Mouse (Mus musculus) macrophage (primary cell): ENCODE results near the gene Glul. TPM values are rescaled to one million over a fixed set of nuclear protein-coding genes. Genes with fewer than 3 reads are reported as not detected.
"Not testable (repeated sequence)": the region's sequence is repeated elsewhere in the genome, so short reads cannot be mapped to it uniquely, and the experiment has no call there.

ENCODE experiments used
- H3K27ac ChIP-seq: fragments of 350-480 bp; formaldehyde crosslinking; 2 replicates; pipeline ENCODE4 v1.9.0; 2021
- H3K36me3 ChIP-seq: fragments of 350-480 bp; formaldehyde crosslinking; 2 replicates; pipeline ENCODE4 v1.9.0; 2021; ENCODE audit errors: inconsistent target
- H3K4me3 ChIP-seq: fragments of 350-480 bp; formaldehyde crosslinking; 2 replicates; pipeline ENCODE4 v1.9.0; 2021; ENCODE audit errors: inconsistent target
- H3K79me2 ChIP-seq: fragments of 350-480 bp; formaldehyde crosslinking; 2 replicates; pipeline ENCODE4 v1.9.0; 2021; ENCODE audit errors: inconsistent target
- WGBS: methylation state at CpG from one replicate; pipeline ENCODE4 v1.1.7; 2026; ENCODE audit warnings: inconsistent platforms; ENCODE audit not compliant: missing documents; 5-methylcytosine and 5-hydroxymethylcytosine counted together
- polyA plus RNA-seq: library from polyadenylated mRNA; stranded (reverse); fragments of 250-400 nt; gene quantifications from 3 replicates; pipeline ENCODE4 v1.2.4, GENCODE M21; 2018; ENCODE audit warnings: inconsistent platforms
- total RNA-seq, 78 experiments: library from RNA; depleted of rRNA; stranded (reverse); fragments of 250-400 nt; gene quantifications; 1 replicate in 9 of 78; 2 replicates in 24 of 78; 3 replicates in 43 of 78; 4 replicates in 2 of 78; pipeline ENCODE4 v1.2.4; 2018; ENCODE audit warnings: inconsistent platforms in 56 of 78

The Glul gene
- total RNA-seq (2018; cell fraction: chromatin; rRNA removed): 100 to 1,000 TPM in 1 of 26 experiments, 10 to 100 TPM in 15, 1 to 10 TPM in 10; 3.3 to 106 (median 14.2) TPM
- total RNA-seq (2018; cell fraction: cytosol; rRNA removed): 100 to 1,000 TPM in 13 of 26 experiments, 10 to 100 TPM in 13; 37.7 to 278 (median 129) TPM
- total RNA-seq (2018; cell fraction: nucleus; rRNA removed): 100 to 1,000 TPM in 2 of 26 experiments, 10 to 100 TPM in 24; 13.0 to 134 (median 51.1) TPM
- polyA plus RNA-seq: 160 to 381 TPM (median 220 TPM) in 3 replicates

DNA sequence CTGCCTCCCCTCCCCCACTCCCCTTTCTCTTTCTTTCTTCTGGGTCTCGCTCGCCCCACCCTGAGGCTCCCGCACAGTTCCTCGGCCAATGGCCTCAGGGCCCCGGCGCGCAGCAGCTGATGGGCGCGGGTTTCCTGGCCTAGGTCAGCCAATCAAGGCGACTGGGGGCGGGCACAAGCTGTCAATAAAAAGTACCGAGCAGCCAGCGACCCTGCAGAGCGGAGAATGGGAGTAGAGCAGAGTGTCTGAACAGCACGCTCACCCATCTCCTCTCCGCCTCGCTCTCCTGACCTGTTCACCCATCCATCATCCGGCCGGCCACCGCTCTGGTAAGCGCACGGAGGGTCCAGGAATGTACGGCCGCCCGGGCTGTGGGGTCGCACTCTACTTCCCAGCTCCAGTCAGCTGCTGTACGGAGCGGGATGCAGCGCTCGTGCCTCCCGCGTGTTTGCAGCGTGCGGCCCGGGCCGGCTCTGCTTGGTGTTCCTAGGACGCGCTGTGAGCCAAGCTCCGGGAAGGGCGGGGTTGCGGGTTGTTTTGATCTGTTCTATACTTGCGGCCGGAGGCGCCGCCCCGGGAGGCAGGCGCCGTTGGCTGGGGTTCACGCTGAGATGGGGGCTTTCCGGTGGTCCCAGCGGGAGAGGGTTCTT is at the start of gene Glul, which contains the start of gene Teddm2:
TSS of gene Glul (plus strand) at position 214 of the 650 bp plus-strand sequence.
TSS of gene Teddm2 (minus strand) at position 498 of the 650 bp plus-strand sequence.
- under 1% methylated on average over 42 of the region's 51 CpGs for WGBS
- Histone ChIP-seq H3K79me2 (peaks cover 31% of the 10 kb centered on the region), H3K36me3 (peaks cover 23% of the 10 kb centered on the region), H3K4me3 (peak within 1 kb of the TSS; percentile 81), H3K27ac (peak within 1 kb of the TSS; percentile 62)

DNA sequence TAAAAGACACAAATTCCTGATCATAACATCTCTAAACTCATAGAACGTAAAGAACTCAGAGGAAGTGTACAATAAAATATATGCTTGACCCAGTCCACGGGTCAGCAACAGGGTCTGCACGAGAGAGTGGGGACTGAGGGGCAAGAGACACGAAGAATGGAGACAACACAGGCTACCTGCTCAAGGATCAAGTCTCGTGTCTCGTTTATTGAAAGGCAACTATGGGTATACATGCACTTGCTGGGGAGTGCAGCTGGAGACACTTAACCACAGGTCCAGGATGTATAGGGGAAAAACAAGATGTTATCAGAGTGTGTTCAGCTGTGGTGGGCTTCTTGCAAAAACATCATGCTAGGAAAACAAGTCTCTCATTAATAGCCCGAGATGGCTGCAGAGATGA is 47.0 kb upstream of the Glul start:
- H3K4me3 ChIP-seq, H3K27ac ChIP-seq, H3K36me3 ChIP-seq, H3K79me2 ChIP-seq: not testable (repeated sequence)
- WGBS: 38% methylated on average over 7 of the region's 7 CpGs

DNA sequence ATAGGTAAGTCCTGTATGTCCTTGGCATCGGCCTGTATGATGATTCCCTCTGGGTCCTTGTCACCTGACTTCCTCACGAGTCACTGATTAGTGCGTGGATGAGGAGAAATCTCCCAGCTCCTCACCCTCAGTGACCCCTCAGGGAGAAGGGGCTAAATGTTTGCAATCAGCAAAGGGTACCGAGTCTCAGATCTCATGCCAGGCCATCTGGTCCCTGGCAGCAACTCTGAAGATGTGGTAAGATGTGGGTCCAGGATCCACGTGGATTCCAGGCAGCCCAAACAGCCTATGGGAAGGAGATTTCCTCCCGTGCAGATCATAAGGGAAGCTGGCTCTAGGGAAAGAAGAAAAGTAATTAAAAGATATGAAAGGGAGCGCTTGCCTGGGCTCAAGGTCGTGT is 43.8 kb upstream of the Glul start:
- Histone ChIP-seq H3K79me2 (no peaks in the 10 kb centered on the region), H3K4me3 (no peak overlapping the region), H3K36me3 (no peaks in the 10 kb centered on the region), H3K27ac (no peak overlapping the region)
- WGBS: 88% methylated on average over 8 of the region's 8 CpGs

DNA sequence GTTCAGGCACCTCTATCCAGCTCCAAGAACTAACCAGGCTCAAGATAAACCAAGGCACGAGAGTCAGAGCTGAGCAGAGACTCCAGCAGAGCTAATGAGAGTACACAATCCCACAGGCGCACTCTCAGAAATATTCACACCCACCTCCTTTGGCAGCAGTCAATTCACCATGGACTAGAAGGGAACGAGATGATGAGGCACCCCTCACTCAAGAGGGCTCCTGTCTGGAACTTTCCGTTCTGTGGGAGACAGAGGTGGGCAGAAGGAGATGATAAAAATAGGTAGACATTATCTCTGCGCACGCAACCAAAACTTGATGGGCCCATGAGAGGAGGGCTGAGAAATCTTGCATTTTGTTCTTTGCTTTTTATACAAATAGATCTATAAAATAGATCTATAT is 25.7 kb upstream of the Glul start, which contains the start of gene Teddm1b:
TSS of gene Teddm1b (plus strand) at position 301 of the 400 bp plus-strand sequence.
- no peak within 1 kb of the TSS for H3K27ac ChIP-seq
- H3K4me3 ChIP-seq: no peak within 1 kb of the TSS
- no peaks in the 10 kb centered on the region for H3K79me2 ChIP-seq
- WGBS: 92% methylated on average over 6 of the region's 6 CpGs
- H3K36me3 ChIP-seq: no peaks in the 10 kb centered on the region

DNA sequence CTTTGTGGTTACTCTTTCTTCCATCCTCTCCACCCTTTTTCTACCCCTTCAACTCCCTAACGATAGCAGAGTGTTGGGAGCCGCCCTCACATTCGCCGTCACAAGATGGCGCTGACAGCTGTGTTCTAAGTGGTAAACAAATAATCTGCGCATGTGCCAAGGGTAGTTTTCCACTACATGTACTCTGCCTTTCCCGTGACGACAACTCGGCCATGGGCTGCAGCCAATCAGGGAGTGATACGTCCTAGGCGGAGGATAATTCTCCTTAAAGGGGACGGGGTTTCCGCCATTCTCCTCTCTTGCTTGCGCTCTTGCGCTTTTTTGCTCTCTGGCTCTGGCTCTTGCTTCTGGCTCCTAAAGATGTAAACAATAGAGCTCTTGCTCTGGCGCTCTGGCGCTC is 19.4 kb upstream of the Glul start:
- H3K27ac ChIP-seq, H3K4me3 ChIP-seq, H3K36me3 ChIP-seq, H3K79me2 ChIP-seq: not testable (repeated sequence)
- 95% methylated on average over 13 of the region's 17 CpGs for WGBS

DNA sequence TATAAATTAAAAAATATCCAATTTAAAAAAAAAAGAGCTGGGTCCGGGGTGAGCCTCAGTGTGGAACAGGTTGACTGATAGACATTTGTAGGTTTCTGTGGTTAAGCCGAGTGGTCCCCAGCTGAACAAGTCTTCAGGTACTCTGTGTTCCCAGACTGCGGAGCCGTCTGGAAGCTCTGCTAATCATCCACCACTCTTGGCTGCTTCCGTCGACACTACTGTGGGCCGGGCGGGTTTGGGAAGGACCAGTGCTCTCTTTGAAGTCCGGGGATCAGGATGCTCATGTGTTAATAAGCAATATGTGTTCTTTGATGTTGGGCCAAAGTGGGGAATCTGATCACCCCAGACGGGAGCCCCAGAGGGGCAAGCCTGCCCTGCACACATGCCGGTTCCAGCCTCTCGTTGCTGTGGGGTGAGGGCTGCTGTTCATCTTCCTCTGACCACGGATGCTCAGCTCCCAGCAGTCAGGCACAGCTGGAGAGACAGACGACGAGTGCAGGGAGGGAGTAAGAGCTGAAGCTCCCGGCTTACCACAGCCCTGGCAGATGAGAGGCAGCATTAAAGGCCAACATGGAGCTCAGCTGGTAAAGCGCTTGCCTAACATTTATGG is 13.6 kb upstream of the Glul start:
- WGBS: 92% methylated on average over 16 of the region's 17 CpGs
- Histone ChIP-seq H3K79me2 (no peaks in the 10 kb centered on the region), H3K36me3 (no peaks in the 10 kb centered on the region), H3K4me3 (no peak overlapping the region), H3K27ac (no peak overlapping the region)

DNA sequence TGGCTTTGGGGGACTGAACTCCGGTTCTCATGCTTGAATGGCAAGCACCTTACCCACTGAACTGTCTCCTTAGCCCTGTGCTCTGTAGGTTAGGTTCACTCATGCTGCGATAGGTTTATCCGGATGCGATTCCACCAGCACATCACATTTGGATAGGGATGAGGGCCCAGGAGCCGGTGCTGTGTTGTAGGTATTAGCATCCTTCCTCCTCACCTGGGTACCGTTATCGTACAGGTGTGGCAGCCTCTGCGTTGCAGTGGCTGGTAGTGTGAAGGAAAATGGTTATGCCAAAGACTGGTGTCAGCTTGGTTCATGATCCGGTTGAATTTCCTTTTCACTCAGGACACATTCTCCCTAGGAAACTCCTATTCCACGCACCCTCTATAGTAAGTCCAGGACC is 9.6 kb upstream of the Glul start:
- Histone ChIP-seq H3K4me3 (no peak overlapping the region), H3K79me2 (no peaks in the 10 kb centered on the region), H3K27ac (no peak overlapping the region), H3K36me3 (no peaks in the 10 kb centered on the region)
- WGBS: 98% methylated on average over 10 of the region's 10 CpGs

DNA sequence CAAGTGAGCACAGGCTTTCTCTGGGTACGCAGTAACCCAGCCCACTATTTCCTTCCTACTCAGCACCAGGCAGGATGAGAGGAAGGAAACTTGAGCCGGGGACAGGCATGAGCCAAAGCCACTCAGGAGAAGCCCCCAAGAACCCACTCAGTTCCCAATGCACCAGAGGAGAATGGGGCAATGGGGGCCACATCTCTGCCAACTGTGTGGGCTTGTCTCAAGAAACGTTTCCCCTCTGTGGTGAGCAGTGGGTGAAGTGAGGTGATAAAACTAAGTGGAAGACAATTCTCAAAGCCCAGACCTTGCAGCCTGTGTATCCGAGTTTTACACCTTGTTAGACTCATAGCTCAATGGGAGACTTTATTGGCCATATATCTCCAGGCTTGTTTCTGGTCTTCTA is 8.3 kb upstream of the Glul start, which contains the start of gene Teddm1a:
TSS of gene Teddm1a (plus strand) at position 301 of the 400 bp plus-strand sequence.
- no peaks in the 10 kb centered on the region for H3K36me3 ChIP-seq
- H3K4me3 ChIP-seq: no peak within 1 kb of the TSS
- H3K27ac ChIP-seq: no peak within 1 kb of the TSS
- 2% methylated on average over 4 of the region's 4 CpGs for WGBS
- H3K79me2 ChIP-seq: no peaks in the 10 kb centered on the region

DNA sequence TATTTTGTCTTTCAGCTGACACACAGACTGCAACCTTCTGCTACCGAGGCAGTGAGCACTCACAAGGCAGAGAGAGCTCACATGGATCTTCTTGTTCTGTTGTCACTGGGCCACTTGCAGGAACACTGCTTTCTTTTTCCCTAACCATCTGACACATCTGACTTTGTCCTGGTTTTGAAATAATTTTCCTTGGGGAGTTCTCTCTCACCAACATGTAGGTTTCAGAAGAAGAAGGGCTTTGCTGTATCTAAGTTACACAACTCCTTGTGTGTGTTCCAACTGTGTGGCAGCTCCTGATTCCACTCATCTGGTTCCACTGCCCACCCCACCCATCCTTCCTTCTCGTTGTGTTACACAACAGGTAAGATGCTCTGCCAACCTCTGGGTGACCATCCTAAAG is 6.0 kb upstream of the Glul start:
- H3K79me2 ChIP-seq: no peaks in the 10 kb centered on the region
- no peak overlapping the region for H3K27ac ChIP-seq
- 61% methylated on average over 2 of the region's 2 CpGs for WGBS
- H3K36me3 ChIP-seq: no peaks in the 10 kb centered on the region
- no peak overlapping the region for H3K4me3 ChIP-seq

DNA sequence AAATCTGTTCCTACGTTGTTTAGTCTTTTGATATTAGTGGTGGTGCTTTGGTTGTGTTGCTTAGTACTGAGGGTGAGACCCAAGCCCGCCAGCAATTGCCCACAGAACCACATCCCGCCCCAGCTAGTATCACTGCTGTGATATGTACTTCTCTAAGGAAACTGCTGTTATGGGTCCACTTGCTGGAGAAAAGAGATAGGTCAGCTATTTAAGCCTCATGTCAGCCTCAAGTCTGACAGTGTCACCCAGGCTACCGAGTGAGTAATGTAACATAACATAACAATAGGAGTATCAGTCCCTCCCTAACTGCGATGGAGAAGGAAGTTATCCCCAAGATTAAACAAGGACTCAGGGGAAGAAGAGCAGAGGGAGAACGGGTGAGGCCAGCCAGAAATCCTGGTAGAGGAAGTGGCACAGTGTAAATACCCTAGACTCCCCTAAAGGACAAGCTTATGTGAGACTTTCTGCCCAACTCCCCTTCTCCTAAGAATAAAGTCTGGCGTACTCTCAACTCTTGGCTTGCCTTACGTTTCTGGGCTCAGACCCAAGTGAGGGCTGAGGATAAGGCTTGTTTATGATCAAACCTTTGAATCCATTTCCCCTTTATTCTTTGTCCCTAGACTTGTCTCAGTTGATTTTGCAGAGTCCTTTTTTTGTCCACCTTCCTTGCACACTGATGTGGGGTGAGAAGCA is 5.4 kb upstream of the Glul start:
- Histone ChIP-seq H3K36me3 (no peaks in the 10 kb centered on the region), H3K4me3 (no peak overlapping the region), H3K27ac (no peak overlapping the region), H3K79me2 (no peaks in the 10 kb centered on the region)
- WGBS: 25% methylated on average over 8 of the region's 8 CpGs

DNA sequence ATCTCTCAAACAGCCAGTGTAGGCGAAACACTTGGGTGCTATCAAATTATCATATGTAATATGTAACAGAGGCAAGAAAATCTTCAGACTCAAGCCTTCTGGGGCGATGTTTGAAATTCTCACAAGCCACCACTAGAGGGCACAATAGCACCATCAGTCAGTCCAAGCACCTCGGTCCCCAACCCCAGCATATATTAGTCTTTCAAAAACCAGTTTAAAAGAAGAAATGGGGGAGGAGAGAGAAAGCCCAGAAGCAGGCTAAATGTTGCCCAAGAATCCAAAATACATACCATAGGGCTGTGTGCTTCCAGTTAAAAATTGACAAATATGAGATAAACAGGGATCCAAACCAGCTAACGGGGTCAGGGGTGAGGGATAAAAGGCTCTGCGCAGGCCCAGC is 4.8 kb upstream of the Glul start:
- Histone ChIP-seq H3K36me3 (no peaks in the 10 kb centered on the region), H3K4me3 (no peak overlapping the region), H3K27ac (no peak overlapping the region), H3K79me2 (no peaks in the 10 kb centered on the region)
- 39% methylated on average over 5 of the region's 5 CpGs for WGBS

DNA sequence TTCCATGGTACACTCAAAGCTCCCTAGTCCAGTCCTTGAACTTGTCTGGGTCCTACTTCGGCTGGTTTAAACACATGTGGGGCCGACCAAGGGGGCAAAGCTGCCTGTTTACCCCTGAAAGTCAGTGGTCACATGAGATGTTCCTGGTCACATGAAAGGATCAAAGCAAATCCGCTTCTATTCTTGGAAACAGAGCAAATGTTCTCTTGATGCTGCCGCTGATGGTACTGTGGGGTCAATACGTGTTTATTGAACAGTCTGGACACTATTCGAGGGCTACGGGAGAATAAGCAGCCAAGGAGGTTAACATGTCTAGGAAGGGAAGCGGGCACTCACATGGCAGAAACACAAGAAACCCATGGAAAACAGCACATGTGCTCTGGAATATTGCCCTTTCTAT is 2.5 kb upstream of the Glul start:
- Histone ChIP-seq H3K79me2 (peaks cover 17% of the 10 kb centered on the region), H3K27ac (no peak overlapping the region), H3K4me3 (no peak overlapping the region), H3K36me3 (no peaks in the 10 kb centered on the region)
- WGBS: 94% methylated on average over 8 of the region's 8 CpGs

DNA sequence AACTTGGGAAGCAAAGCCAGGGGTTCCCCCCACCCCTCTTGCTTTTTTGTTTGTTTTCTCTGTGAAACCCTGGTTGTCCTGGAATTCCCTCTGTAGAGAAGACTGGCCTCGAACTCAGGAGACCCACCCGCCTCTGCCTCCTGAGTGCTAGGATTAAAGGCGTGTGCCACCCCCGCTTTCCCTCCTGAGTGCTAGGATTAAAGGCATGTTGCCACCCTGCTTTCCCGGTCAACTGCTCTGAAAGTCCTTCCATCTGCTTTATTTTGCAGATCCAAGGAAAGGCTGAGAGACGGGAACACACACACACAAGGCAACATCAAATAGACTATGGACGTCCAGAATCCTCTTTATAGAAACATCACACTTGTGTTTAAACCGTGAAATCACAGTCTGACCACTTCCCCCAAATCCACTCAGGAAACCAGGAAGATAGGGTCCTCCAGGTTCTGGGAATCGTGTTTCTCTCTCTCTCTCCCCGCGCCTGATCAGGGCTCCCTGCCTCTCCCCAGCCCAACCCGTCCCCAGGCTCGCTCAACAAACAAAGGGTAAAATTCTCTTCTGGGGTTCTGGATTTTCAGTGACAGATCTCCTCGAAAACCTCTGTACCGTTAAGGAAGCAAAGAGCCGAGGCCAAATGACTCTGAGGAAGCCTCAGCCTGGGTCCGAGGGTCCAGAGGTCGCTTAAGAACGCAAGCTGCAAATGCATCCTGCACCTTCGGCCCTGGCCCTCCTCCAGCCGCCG is 584 bp upstream of the Glul start:
- 27% methylated on average over 22 of the region's 22 CpGs for WGBS
- Histone ChIP-seq H3K4me3 (peak overlapping the region; percentile 81), H3K36me3 (peaks cover 16% of the 10 kb centered on the region), H3K27ac (peak overlapping the region; percentile 62), H3K79me2 (peaks cover 31% of the 10 kb centered on the region)

DNA sequence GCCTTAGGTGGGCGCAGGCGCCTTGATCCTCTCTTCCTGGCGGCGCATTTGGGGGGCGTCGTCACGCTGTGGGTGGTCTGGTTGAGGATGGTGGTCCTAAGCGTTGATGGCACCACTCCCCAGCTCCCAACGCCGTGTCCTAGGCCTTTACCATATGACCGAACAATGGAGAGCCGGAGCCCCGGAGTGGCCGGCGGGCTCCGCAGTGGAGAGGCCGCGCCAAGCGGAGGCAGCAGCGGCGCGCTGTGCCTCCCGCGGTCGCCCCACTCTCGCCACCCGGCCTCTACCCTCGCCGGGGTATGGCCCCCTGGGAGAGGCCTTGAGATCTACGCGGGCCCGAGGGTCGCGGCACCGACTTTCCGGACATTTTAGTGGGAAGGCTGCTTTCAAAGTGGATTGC is 637 bp downstream of the Glul start:
- peaks cover 31% of the 10 kb centered on the region for H3K79me2 ChIP-seq
- peak overlapping the region; percentile 81 for H3K4me3 ChIP-seq
- H3K36me3 ChIP-seq: peaks cover 28% of the 10 kb centered on the region
- H3K27ac ChIP-seq: peak overlapping the region; percentile 55
- WGBS: under 1% methylated on average over 36 of the region's 36 CpGs
